Mouse (Mus musculus) heart, postnatal 0 days (tissue): ENCODE data around the gene Ccnl2. TPM values are rescaled to one million over a fixed set of nuclear protein-coding genes. Genes with fewer than 3 reads are reported as not detected.

Experiments used
- ATAC-seq: fragments of 200-750 bp; cut with Nextera tagmentation; 2 replicates; pipeline ENCODE4 v1.8.0; 2017; ENCODE audit warnings: low read depth, moderate number of reproducible peaks, moderate library complexity; ENCODE audit not compliant: insufficient read depth
- DNase-seq: peaks from one replicate; pipeline ENCODE4 v3.0.0-alpha.2; 2016; ENCODE audit warnings: low spot score
- H3K27ac ChIP-seq: fragments of 300-500 bp; sonication (generic); 2 replicates; pipeline ENCODE4 v1.5.1; 2014; ENCODE audit warnings: low read depth, mild to moderate bottlenecking
- H3K27me3 ChIP-seq: fragments of 300-500 bp; sonication (generic); 2 replicates; pipeline ENCODE4 v1.6.1; 2014; ENCODE audit warnings: low read length, mixed read lengths; ENCODE audit not compliant: control insufficient read depth, insufficient read depth
- H3K36me3 ChIP-seq: fragments of 300-500 bp; sonication (generic); replicated peaks from 2 replicates; pipeline ENCODE4 v1.6.1; 2014; ENCODE audit warnings: low read length, mixed read lengths; ENCODE audit not compliant: control insufficient read depth, insufficient read depth
- H3K4me1 ChIP-seq: fragments of 300-500 bp; sonication (generic); 2 replicates; pipeline ENCODE4 v1.6.1; 2014; ENCODE audit warnings: antibody characterized with exemption; ENCODE audit not compliant: control insufficient read depth, insufficient read depth
- H3K4me2 ChIP-seq: fragments of 300-500 bp; sonication (generic); 2 replicates; pipeline ENCODE4 v1.6.1; 2014; ENCODE audit warnings: low read depth, mild to moderate bottlenecking, low read length, moderate library complexity
- H3K4me3 ChIP-seq: fragments of 300-500 bp; sonication (generic); 2 replicates; pipeline ENCODE4 v1.5.1; 2014; ENCODE audit warnings: low read depth, low read length
- H3K9ac ChIP-seq: fragments of 300-500 bp; sonication (generic); replicated peaks from 2 replicates; pipeline ENCODE4 v1.6.1; 2014; ENCODE audit warnings: low read depth, low read length, mixed read lengths
- H3K9me3 ChIP-seq: fragments of 300-500 bp; sonication (generic); replicated peaks from 2 replicates; pipeline ENCODE4 v1.6.1; 2016; ENCODE audit warnings: low read length; ENCODE audit not compliant: control insufficient read depth
- CTCF ChIP-seq: IDR thresholded peaks from 2 replicates; pipeline ENCODE4 v1.5.1; 2016; ENCODE audit warnings: antibody characterized with exemption, control low read depth, low read depth
- EP300 ChIP-seq: IDR thresholded peaks from 2 replicates; pipeline ENCODE4 v1.6.1; 2016; ENCODE audit warnings: antibody characterized with exemption, low read depth
- WGBS: fragments of 180-500 bp; shearing (Covaris S2); extraction: QIAGEN DNeasy Blood & Tissue Kit; methylation state at CpG from one replicate; pipeline ENCODE4 v1.1.7; 2014; 5-methylcytosine and 5-hydroxymethylcytosine counted together
- polyA plus RNA-seq: library from polyadenylated mRNA; unstranded; fragments of >200 nt; fragmentation: Nextera tagmentation; extraction: Ambion mirVana; gene quantifications from 2 replicates; pipeline ENCODE4 v1.2.1, GENCODE M21; 2015
- total RNA-seq: library from RNA; depleted of rRNA; stranded (reverse); fragments of >200 nt; gene quantifications from 2 replicates; pipeline ENCODE4 v1.2.3, GENCODE M21; 2014; ENCODE audit warnings: low replicate concordance

The Ccnl2 gene
- total and polyA plus RNA-seq, 2 experiments from 2014 or later = 80.7 to 83.0 TPM

- DNase-seq (peak; percentile 60), ATAC-seq (peak; percentile 58)
- TF ChIP-seq EP300 = peak; percentile 25; the same call in 1 of the 2 replicates
- TF ChIP-seq CTCF = no peak
- 19% methylated on average over 13 of the region's 13 CpGs for WGBS
- H3K4me3 ChIP-seq = no peak overlapping the region
- H3K4me2 ChIP-seq = no peak overlapping the region
- no peak overlapping the region for H3K27ac ChIP-seq
- H3K4me1 ChIP-seq = no peaks in the 10 kb centered on the region
- H3K9me3 ChIP-seq = no peaks in the 10 kb centered on the region
- H3K36me3 ChIP-seq = peaks cover 45% of the 10 kb centered on the region
- no peak overlapping the region for H3K9ac ChIP-seq
- H3K27me3 ChIP-seq = no peaks in the 10 kb centered on the region
Observed at GRCm38 (mm10) chr4:155859318-155859717, 47.0 kb downstream of the Ccnl2 start.

- H3K4me3 ChIP-seq = no peak overlapping the region
- no peak overlapping the region for H3K27ac ChIP-seq
- WGBS = 88% methylated on average over 7 of the region's 7 CpGs
- H3K9ac ChIP-seq = no peak overlapping the region
- H3K27me3 ChIP-seq = no peaks in the 10 kb centered on the region
- no peak overlapping the region for H3K4me2 ChIP-seq
- H3K36me3 ChIP-seq = peaks cover 39% of the 10 kb centered on the region
- TF ChIP-seq CTCF (no peak), EP300 (no peak)
- DNase-seq = no peak
- no peak for ATAC-seq
- H3K4me1 ChIP-seq = no peaks in the 10 kb centered on the region
- H3K9me3 ChIP-seq = no peaks in the 10 kb centered on the region
Observed at GRCm38 (mm10) chr4:155861787-155862186, 49.5 kb downstream of the Ccnl2 start.

DNA sequence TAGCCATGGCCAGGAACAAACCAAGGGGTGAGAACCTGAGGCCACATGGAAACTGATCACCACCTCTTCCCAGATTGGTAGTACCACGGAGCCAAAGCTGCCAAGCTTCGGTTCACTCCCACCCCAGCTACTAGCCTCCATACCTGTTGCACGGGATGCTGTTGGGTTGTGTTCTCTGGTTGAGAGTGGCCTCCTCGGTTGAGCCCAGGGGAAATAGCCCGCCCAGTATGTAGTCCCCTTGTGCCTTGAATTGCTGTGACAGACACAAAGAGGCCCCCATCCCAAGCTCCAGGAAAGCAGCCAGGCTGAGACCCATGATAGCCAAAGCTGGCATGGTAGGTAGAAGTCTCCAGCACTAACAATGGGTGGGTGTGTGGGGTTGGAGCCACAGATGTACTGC lies 50.7 kb downstream of the Ccnl2 start, which contains the start of gene Tas1r3:
TSS of gene Tas1r3 (minus strand) at position 362 of the 400 bp plus-strand sequence.
- DNase-seq (no peak), ATAC-seq (no peak)
- no peaks in the 10 kb centered on the region for H3K27me3 ChIP-seq
- H3K36me3 ChIP-seq = peaks cover 31% of the 10 kb centered on the region
- no peaks in the 10 kb centered on the region for H3K4me1 ChIP-seq
- no peak for TF ChIP-seq EP300
- no peak for TF ChIP-seq CTCF
- H3K4me2 ChIP-seq = no peak within 1 kb of the TSS
- H3K4me3 ChIP-seq = no peak within 1 kb of the TSS
- no peak within 1 kb of the TSS for H3K9ac ChIP-seq
- no peak within 1 kb of the TSS for H3K27ac ChIP-seq
- WGBS = 80% methylated on average over 5 of the region's 5 CpGs
- no peaks in the 10 kb centered on the region for H3K9me3 ChIP-seq

- Histone ChIP-seq H3K9ac (peak overlapping the region; percentile 57), H3K4me1 (peaks cover 15% of the 10 kb centered on the region), H3K36me3 (peaks cover 35% of the 10 kb centered on the region), H3K4me2 (peak overlapping the region; percentile 88), H3K9me3 (no peaks in the 10 kb centered on the region), H3K4me3 (peak overlapping the region; percentile 75), H3K27ac (no peak overlapping the region), H3K27me3 (no peaks in the 10 kb centered on the region)
- WGBS = 8% methylated on average over 22 of the region's 22 CpGs
- TF ChIP-seq EP300 = no peak
- ATAC-seq (peak; percentile 21), DNase-seq (no peak)
Observed at GRCm38 (mm10) chr4:155868614-155869298, 56.5 kb downstream of the Ccnl2 start.

- Histone ChIP-seq H3K27me3 (no peaks in the 10 kb centered on the region), H3K9ac (peak within 1 kb of the TSS; percentile 63), H3K4me3 (peak within 1 kb of the TSS; percentile 75), H3K4me2 (peak within 1 kb of the TSS; percentile 88), H3K27ac (peak within 1 kb of the TSS; percentile 46; the same call in 1 of the 2 replicates), H3K4me1 (peaks cover 15% of the 10 kb centered on the region), H3K36me3 (peaks cover 39% of the 10 kb centered on the region), H3K9me3 (no peaks in the 10 kb centered on the region)
- DNase-seq = peak; percentile 87
- ATAC-seq = peak; percentile 98
- TF ChIP-seq CTCF = peak; percentile 31
- TF ChIP-seq EP300 = no peak
- WGBS = under 1% methylated on average over 63 of the region's 63 CpGs
Observed at GRCm38 (mm10) chr4:155869317-155870033, 57.2 kb downstream of the Ccnl2 start, which contains the start of the genes Cptp and Ints11. Gene Cptp, minus strand, starts transcription at chr4:155869440. Gene Ints11, plus strand, starts transcription at chr4:155869546.
